Mouse (Mus musculus): ENCODE results near the gene Apod.

DNA sequence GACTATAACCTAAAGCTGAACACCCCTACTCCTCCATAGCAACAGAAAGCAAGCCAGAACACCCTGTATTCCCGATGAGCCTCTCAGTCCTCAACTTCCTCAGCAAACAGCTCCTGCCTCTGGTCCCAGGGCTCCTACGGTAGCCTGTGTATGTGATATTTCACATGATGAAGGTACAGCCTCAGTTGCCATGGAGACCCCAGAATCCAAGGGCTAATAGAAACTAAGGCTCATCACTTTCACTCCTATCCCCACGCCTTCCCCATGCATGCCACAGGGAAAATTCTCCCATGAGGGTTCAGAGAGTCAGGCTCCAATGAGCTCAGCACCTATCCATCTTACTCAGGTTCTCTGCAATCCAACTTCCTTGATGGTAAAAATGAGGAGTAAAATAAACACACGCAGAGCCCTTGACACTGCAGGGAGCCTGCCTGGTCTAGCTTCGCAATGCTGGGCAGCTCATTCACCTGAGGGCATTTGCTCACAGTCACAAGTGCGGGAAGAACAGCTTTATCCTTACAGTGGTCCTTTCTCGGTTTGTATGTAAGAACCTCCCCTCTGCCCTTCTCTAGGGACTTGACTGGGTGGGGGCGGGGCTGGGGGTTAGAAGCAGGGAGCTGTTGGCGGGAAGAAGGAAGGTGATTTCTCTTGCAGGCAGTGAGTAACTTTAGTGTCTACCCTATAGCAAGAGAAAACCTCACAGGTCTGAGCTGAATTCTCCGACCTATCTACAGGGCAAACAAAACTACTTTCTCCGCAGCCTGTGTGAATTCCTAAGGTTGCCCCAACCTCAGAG is 15.2 kb downstream of the Apod start:
- no peak for TF ChIP-seq POLR2A (IDR thresholded peaks at IDR 0.05; ENCODE audit: extremely low read depth, insufficient read depth, low read length)
- no peak for TF ChIP-seq CTCF (IDR thresholded peaks at IDR 0.05; ENCODE audit: low read depth, low read length)
